Mouse (Mus musculus): ENCODE measurements at regions not wholly inside any gene's neighbourhood (a gene's known extent, or its start where the extent isn't known, plus 50 kb on each side); places are given as distances from the start of the nearest gene placed in this dataset.
A peak's percentile ranks its signal among the peaks of the same experiment; 100 is the strongest.

DNA sequence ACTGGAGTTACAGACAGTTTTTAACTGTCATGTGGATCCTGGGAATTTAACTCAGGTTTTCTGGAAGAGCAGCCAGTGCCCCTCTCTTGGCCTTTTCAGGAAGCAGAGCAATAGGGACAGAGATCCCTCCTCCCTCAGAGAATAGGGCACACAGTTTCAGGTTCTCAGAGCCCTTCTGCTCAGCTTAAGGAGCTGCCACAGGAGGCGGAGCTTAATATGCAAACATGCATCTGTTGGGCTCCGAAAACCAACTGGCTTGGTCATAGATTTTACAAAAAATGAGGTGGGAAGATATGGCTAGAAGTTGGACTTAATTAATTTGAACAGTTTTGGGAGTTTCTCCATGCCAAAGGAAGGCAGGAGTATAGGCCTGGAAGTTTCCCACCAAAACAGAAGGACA lies 61.9 kb upstream of the Znrf2 start:
- DNase-seq, result no peak

DNA sequence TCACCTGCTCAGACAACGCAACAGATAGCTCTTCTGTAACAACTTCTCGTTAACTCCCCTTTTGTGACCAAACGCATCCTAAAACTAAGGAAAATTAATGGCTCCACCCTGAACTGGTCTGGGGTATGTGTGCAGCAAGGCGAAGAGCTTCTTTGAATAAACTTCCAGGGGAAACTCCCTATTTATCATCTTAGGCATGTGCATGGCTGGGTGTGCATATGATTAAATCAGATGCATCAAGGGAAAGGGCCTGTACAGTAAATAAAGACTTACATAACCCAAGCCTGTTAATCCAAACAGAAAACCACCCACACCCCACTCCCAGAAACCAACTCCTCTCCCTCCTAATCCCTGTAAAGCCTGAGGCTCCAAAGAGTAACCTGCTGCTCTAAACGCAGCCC lies 59.2 kb upstream of the Znrf2 start:
- no peak for DNase-seq

- DNase-seq, result peak; percentile 32
Observed at GRCm38 (mm10) chr6:54758112-54758511, 58.6 kb upstream of the Znrf2 start.

DNA sequence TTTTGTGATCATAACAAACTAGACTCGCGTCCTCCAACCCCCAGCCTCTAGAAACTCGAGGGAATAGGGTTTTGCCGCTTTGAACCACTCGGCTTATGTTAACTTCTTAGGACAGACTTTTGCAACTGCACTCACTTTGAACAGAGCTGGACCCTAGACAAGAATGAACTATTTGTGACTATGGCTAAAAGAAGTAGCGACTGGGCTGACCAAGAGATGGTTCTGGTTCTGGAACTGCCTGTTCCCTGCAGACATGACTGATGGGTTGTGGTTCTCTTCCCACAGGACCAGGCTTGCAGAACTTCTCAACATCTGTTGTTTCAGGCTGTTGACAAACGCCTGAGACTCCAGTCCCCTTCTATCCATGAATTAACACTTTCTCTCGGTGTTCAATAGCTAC lies 57.5 kb upstream of the Znrf2 start:
- no peak for DNase-seq

- DNase-seq, result no peak
Observed at GRCm38 (mm10) chr6:54759942-54760498, 56.7 kb upstream of the Znrf2 start.

GRCm38 (mm10) chr6:54760541-54760940 lies 56.2 kb upstream of the Znrf2 start:
- no peak for DNase-seq

DNA sequence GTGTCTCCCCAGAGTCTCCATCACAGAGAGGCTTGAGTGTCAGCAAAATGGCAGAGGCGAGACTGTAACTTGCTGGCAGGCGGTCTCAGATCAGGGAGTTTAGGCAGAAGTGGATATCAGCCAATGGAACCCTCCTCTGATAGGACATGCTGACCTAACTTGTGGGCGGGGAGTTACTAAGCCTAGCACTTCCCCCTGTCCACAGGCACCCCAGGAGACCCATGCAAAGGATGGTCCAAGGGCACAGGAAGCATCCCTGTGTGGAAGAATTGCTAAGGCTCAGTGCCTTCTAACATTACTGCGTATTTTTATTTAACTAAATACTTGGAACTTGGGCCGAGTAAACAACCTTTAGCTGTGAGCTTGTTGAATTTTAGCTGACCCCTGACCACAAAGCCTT lies 54.7 kb upstream of the Znrf2 start:
- no peak for DNase-seq

DNA sequence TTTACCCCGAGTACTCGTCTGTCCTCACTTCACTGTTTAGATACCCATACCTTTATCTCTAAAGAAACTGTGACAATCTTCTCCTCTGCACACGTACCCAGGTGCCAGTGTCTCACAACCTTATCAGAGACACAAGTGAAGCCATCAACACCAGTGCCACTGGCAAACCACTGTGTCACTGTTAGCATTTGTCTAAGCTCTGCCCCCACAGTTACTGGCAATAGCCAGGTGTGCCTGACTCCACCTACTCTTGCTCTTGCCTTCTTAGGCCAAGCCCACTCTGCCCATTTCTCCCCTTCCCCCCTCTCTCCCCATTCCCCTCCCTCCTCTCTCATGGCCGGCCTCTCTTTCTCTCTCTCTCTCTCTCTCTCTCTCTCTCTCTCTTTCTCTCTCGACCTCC lies 54.2 kb upstream of the Znrf2 start:
- no peak for DNase-seq

- DNase-seq, result no peak
Observed at GRCm38 (mm10) chr6:54763669-54764068, 53.0 kb upstream of the Znrf2 start.

DNA sequence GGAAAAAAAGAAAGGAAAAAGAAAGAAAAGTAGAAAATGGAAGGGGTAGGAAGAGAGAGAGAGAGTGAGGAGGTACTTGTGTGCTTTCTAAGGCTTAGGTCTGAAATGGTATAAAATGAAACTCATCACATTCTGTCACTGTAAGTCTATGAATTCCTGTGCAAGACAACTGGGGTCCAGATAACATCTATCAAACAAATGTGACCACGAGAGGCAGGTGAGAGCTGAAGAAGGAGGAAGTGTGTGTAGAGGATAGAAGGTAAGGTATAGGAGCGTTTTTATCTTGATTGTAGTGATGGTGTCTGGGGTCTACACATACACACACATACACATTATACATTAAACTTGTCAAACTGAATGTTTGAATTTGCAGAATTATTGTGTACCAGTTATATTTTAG lies 51.0 kb upstream of the Znrf2 start:
- DNase-seq, result no peak

- no peak for DNase-seq
Observed at GRCm38 (mm10) chr6:54766485-54767112, 50.1 kb upstream of the Znrf2 start.
